Mouse (Mus musculus): ENCODE measurements around the gene Zfp444. TPM values are rescaled to one million over a fixed set of nuclear protein-coding genes. Genes with fewer than 3 reads are reported as not detected.

Zfp444 gene
- polyA plus RNA-seq, 1 experiment from 2014 or later: 71.4 TPM

DNA sequence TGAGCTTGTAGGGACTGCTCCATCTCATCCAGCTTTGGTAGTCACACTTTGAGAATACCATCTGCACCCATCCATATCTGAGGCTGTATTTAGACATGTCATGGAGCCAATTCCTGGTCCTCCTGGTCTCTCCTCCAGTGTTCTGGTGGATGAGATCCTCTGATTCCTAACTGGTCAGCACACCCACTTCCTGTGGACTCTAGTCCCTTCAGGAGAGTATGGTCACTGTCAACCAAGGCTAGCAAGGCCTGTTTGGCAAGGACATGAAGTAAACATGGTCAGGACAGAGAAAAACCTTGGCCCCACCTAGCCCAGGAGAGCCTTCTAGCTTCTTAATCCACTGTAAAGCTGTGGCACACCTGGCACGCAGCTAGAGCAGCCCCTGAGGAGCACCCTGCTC lies 20.8 kb upstream of the Zfp444 start:
- 94% methylated on average over 1 of the region's 1 CpGs for WGBS
- H3K4me1 ChIP-seq: peaks cover 54% of the 10 kb centered on the region
- H3K36me3 ChIP-seq: no peaks in the 10 kb centered on the region
- H3K9ac ChIP-seq: no peak overlapping the region
- no peak overlapping the region for H3K4me3 ChIP-seq (replicated peaks)
- no peak for ATAC-seq (replicated peaks; ENCODE audit: low FRiP score)
- no peaks in the 10 kb centered on the region for H3K9me3 ChIP-seq (replicated peaks)
- no peaks in the 10 kb centered on the region for H3K27me3 ChIP-seq
- no peak overlapping the region for H3K4me2 ChIP-seq
- no peak overlapping the region for H3K27ac ChIP-seq

DNA sequence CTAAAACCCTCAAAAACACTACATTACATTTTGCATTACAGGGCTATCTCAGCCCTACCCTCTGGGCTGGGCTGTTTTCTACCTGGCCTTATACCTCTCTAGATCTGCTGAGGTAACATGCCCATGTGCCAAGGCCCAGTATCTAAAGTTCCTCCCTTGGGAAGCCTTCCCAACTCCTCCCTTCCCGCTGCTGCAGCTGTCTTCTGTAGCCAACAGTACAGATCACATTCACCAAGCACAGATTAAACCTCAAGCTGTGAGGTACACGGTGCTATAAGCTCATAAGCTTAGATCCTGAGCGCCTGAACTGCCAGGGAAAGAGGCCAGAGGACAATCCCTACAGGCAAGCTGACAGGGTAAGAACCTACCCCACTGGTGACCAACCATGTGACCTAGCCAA lies 20.0 kb upstream of the Zfp444 start:
- no peak overlapping the region for H3K27ac ChIP-seq
- 89% methylated on average over 3 of the region's 3 CpGs for WGBS
- no peaks in the 10 kb centered on the region for H3K9me3 ChIP-seq (replicated peaks)

DNA sequence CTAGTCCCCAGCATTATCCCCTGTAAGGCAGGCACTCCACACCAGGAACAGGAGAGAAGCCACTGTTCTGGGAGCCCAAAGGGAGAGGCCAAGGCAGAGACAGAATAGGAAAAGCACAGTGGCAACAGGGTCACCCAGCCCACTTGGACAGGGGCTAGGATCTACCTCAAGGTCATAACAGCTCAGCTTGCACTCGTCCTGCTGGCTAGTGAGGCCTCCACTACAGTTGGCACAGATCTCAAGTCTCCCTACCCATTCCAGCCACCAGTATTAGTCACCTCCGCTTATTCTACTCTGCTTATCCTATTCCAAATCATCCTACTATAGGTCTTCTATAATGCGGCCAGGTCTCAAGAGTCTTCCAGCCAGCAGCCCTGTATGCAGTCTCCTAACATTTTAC lies 18.9 kb upstream of the Zfp444 start:
- H3K9me3 ChIP-seq (replicated peaks): no peaks in the 10 kb centered on the region
- WGBS: 82% methylated on average over 3 of the region's 3 CpGs
- no peak for ATAC-seq (replicated peaks; ENCODE audit: low FRiP score)
- no peak overlapping the region for H3K4me3 ChIP-seq (replicated peaks)
- H3K27me3 ChIP-seq: no peaks in the 10 kb centered on the region
- H3K9ac ChIP-seq: 0 out of 2 replicates have a peak overlapping the region, but pooled peaks have one; percentile 26
- H3K36me3 ChIP-seq: no peaks in the 10 kb centered on the region
- peaks cover 52% of the 10 kb centered on the region for H3K4me1 ChIP-seq
- no peak overlapping the region for H3K4me2 ChIP-seq
- H3K27ac ChIP-seq: no peak overlapping the region

More for the DNA sequence above, 20.0 kb upstream of the Zfp444 start:
- no peak overlapping the region for H3K4me2 ChIP-seq
- no peak for ATAC-seq (replicated peaks; ENCODE audit: low FRiP score)
- H3K9ac ChIP-seq: no peak overlapping the region
- peaks cover 54% of the 10 kb centered on the region for H3K4me1 ChIP-seq
- H3K27me3 ChIP-seq: no peaks in the 10 kb centered on the region
- no peaks in the 10 kb centered on the region for H3K36me3 ChIP-seq
- no peak overlapping the region for H3K4me3 ChIP-seq (replicated peaks)

DNA sequence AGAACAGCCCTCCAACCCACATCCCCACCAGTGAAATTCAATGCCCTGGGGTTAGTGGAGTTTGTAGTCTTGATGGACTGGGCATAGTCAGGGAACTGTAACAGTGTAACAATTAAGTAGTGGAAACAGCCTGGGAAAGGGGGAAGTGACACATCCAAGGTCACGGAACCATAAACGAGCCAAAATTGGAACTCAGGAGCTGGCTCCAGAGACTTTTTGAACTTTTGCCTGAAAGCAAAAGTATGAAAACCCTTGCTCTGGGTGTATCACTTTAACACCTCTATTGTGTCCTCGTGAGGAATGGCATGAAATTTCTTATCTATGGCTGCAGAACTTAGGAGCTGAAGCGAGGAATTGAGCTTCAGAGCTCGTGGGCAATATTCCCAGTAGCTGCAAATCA lies 17.9 kb upstream of the Zfp444 start:
- no peak for ATAC-seq (replicated peaks; ENCODE audit: low FRiP score)
- H3K4me2 ChIP-seq: peak overlapping the region; percentile 73
- WGBS: 50% methylated on average over 5 of the region's 5 CpGs
- H3K9ac ChIP-seq: peak overlapping the region; percentile 88
- no peaks in the 10 kb centered on the region for H3K27me3 ChIP-seq
- H3K36me3 ChIP-seq: no peaks in the 10 kb centered on the region
- H3K27ac ChIP-seq: peak overlapping the region; percentile 97
- no peaks in the 10 kb centered on the region for H3K9me3 ChIP-seq (replicated peaks)
- peak overlapping the region; percentile 86 for H3K4me3 ChIP-seq (replicated peaks)
- peaks cover 52% of the 10 kb centered on the region for H3K4me1 ChIP-seq

DNA sequence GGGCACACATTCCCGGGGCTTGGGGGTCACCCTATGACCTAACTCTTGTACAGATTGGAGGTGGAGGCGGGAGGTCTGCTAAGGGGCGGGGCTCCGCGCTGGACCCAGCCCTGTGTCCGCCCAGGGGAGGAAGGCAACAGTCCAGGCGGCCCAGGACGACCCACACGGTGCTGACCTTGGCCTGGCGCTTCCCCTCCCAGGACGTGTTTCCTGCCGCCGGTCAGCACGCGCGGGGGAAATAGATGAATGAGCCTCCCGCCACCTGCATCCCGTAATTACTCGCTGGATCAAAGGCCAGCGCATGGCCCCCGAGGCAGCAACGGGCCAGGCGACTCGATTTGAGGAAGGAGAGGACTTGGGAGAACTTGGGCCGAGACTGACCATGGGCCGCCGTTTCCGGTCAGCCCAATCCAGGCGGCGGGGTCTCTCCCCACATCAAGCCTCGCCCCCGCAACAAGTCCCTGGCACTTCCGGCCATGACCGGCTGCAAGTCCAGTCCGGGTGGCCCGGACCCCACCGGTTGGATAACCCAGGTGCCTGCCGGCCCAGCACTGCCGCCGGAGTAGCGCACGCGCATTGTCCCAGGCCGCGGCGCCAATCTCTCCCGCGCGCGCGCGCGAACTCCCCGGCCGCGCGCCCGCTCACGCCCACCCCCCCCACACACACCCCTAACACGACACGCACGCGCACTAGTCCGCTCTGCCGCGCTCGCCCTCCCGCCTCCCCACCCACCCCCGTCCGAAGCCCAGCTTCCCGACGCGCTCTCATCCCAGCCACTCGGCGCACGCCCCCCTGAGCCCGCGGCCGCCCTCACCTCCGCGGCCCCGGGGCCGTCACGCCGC lies 16.8 kb upstream of the Zfp444 start:
- Histone ChIP-seq H3K4me1 (peaks cover 52% of the 10 kb centered on the region), H3K9ac (peak overlapping the region; percentile 88), H3K27ac (peak overlapping the region; percentile 97), H3K9me3 (replicated peaks) (no peaks in the 10 kb centered on the region), H3K4me2 (peak overlapping the region; percentile 73), H3K36me3 (no peaks in the 10 kb centered on the region), H3K4me3 (replicated peaks) (peak overlapping the region; percentile 86), H3K27me3 (no peaks in the 10 kb centered on the region)
- WGBS: under 1% methylated on average over 85 of the region's 85 CpGs
- ATAC-seq (replicated peaks; ENCODE audit: low FRiP score): peak; percentile 77

DNA sequence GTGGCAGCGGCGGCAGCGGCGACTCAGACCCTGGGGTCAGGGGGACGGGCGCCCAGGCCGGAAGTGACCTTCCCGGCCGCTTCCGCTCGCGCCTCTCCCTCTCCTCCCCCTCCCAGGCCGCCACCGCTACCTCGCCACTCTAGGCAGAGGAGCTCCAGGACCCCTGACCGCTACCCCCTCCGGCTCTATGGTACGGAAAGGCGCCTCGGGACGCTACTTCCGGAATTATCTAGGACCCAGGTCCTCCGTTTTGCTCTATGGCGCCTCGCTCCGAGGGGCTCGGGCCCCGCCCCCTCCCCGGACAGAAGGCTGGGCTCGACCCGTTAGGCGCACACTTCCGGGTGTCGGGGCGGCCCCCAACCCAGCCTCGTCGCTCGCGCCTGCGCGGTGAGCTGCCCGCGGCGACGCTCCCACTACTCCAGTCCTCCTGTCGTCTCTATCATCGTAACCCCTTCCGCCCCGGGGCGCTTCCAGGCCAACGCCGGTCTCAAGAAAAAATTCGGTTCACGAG lies 16.1 kb upstream of the Zfp444 start, which contains the start of gene Zfp787:
TSS of gene Zfp787 (minus strand) at position 97 of the 511 bp plus-strand sequence.
- H3K36me3 ChIP-seq: no peaks in the 10 kb centered on the region
- H3K4me3 ChIP-seq (replicated peaks): peak within 1 kb of the TSS; percentile 86
- H3K4me2 ChIP-seq: peak within 1 kb of the TSS; percentile 73
- peak; percentile 95 for ATAC-seq (replicated peaks; ENCODE audit: low FRiP score)
- no peaks in the 10 kb centered on the region for H3K27me3 ChIP-seq
- H3K9me3 ChIP-seq (replicated peaks): no peaks in the 10 kb centered on the region
- H3K27ac ChIP-seq: peak within 1 kb of the TSS; percentile 97
- peak within 1 kb of the TSS; percentile 88 for H3K9ac ChIP-seq
- H3K4me1 ChIP-seq: peaks cover 49% of the 10 kb centered on the region
- under 1% methylated on average over 52 of the region's 54 CpGs for WGBS

DNA sequence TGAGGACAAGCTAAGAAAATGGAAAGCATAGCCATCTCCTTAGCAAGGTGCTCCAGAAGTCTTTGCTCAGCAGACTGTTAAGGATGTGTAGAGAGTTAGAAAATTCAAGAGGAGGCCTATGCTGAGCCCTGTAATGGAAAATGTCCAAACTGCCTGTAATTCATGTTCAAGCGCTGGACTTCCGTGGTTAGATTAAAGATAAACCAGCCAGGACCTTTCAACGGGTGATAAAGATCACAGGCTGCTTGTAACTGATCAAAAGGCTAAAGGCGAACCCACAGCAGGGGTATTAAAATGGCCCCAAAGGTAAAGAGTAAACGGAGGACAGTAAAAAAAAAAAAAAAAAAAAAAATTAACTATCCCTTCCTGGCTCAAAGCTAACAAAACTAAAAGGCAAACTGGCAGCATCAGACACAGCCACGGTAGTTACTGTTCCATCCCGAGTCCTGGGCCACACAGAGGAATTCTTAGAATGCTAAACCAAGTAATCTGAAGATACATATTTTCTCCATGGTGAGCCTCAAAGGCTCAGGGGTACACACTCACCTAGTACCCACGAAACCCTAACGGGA lies 15.0 kb upstream of the Zfp444 start:
- 40% methylated on average over 9 of the region's 9 CpGs for WGBS
- no peak for ATAC-seq (replicated peaks; ENCODE audit: low FRiP score)
- peak overlapping the region; percentile 97 for H3K27ac ChIP-seq
- peak overlapping the region; percentile 86 for H3K4me3 ChIP-seq (replicated peaks)
- H3K9me3 ChIP-seq (replicated peaks): no peaks in the 10 kb centered on the region
- H3K4me1 ChIP-seq: peaks cover 42% of the 10 kb centered on the region
- H3K4me2 ChIP-seq: peak overlapping the region; percentile 73
- no peaks in the 10 kb centered on the region for H3K36me3 ChIP-seq
- no peaks in the 10 kb centered on the region for H3K27me3 ChIP-seq
- 0 out of 2 replicates have a peak overlapping the region, but pooled peaks have one; percentile 23 for H3K9ac ChIP-seq

DNA sequence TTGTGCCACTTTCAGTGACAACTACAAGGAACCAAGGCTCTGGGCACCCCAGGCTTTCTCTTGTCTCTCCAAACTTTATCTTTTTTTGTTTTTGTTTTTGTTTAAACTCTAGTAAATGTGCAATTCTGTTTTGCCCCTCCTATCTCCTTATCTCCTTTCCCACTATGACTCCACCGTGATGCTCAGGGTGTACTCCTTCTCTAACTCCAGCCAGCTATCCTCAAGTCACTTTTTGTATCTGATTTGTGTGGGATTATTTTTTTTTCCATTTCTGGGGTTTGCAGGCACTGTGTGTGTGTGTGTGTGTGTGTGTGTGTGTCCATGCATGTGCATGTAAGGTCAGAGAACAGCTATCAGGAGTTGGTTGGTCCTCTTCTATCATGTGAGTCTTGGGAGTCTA lies 14.5 kb upstream of the Zfp444 start:
- peaks cover 39% of the 10 kb centered on the region for H3K4me1 ChIP-seq
- ATAC-seq (replicated peaks; ENCODE audit: low FRiP score): no peak
- H3K9me3 ChIP-seq (replicated peaks): no peaks in the 10 kb centered on the region
- WGBS: 57% methylated on average over 1 of the region's 1 CpGs
- no peak overlapping the region for H3K9ac ChIP-seq
- H3K27me3 ChIP-seq: no peaks in the 10 kb centered on the region
- peak overlapping the region; percentile 97 for H3K27ac ChIP-seq
- H3K4me3 ChIP-seq (replicated peaks): no peak overlapping the region
- H3K36me3 ChIP-seq: no peaks in the 10 kb centered on the region
- H3K4me2 ChIP-seq: peak overlapping the region; percentile 73

DNA sequence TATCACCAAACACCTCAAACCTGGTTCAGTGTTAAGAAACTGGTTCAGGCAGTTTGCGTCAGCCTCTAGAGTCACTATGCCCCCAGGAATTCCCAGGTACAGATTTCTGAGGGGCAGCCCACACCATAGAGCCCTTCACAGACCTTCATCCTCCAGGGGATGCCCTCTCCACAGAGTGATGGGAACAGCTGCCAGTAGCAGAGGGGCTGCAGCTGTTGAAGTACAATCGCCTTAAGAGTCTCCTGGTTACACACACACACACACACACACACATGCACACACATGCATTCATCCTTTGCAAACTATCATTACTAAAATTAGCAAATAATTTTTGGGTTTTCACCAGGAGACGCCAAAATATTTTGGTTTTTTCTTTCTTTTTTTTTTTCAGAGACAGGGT lies 12.4 kb upstream of the Zfp444 start:
- no peaks in the 10 kb centered on the region for H3K27me3 ChIP-seq
- 74% methylated on average over 3 of the region's 3 CpGs for WGBS

DNA sequence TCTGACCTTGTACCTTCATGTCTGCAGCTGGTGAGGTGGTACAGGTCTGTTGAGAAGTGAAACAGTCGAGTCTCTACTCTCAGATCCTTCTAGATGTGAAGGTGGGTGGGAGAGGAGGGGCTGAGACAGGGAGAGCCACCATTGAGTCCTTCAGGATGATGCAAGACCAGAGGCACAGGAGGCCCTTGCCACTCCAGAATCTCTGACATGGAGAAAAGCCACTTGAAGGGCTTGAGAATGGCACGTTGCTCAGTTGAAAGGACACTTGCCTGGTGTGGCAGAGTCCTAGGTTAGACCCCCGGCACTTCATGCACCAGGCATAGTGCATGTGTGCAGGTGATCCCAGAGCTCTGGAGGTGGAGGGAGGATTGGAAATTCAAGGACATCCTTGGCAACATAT lies 10.5 kb upstream of the Zfp444 start:
- H3K9ac ChIP-seq: no peak overlapping the region
- no peak overlapping the region for H3K27ac ChIP-seq
- no peak for ATAC-seq (replicated peaks; ENCODE audit: low FRiP score)
- no peaks in the 10 kb centered on the region for H3K36me3 ChIP-seq
- WGBS: 63% methylated on average over 3 of the region's 3 CpGs
- peaks cover 16% of the 10 kb centered on the region for H3K4me1 ChIP-seq
- no peak overlapping the region for H3K4me2 ChIP-seq
- H3K9me3 ChIP-seq (replicated peaks): no peaks in the 10 kb centered on the region
- no peaks in the 10 kb centered on the region for H3K27me3 ChIP-seq
- no peak overlapping the region for H3K4me3 ChIP-seq (replicated peaks)

More for the DNA sequence above, 12.4 kb upstream of the Zfp444 start:
- Histone ChIP-seq H3K9me3 (replicated peaks) (no peaks in the 10 kb centered on the region), H3K9ac (no peak overlapping the region), H3K36me3 (no peaks in the 10 kb centered on the region), H3K4me2 (no peak overlapping the region), H3K4me3 (replicated peaks) (no peak overlapping the region), H3K4me1 (peaks cover 21% of the 10 kb centered on the region), H3K27ac (0 out of 2 replicates have a peak overlapping the region, but pooled peaks have one; percentile 14)
- ATAC-seq (replicated peaks; ENCODE audit: low FRiP score): no peak

DNA sequence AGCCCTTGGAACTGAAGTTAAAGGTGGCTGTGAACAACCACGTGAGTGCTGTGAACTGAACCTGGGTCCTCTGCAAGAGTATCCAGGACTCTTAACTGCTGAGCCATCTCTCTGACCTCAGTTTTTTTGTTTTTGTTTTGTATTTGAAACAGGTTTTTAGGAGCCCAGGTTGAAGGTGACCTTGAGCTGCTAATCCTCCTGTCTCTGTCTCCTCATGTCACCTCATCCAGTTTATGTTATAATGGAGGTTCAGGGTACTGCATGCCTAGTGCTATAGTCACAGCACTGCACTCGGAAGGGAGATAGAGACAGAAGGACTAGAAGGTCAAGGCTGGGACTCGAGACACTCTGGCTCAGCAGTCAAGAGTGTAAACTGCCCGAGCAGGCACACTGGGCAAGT lies 9.9 kb upstream of the Zfp444 start:
- H3K9ac ChIP-seq: no peak overlapping the region
- H3K36me3 ChIP-seq: no peaks in the 10 kb centered on the region
- no peak overlapping the region for H3K4me2 ChIP-seq
- no peak overlapping the region for H3K27ac ChIP-seq
- 77% methylated on average over 4 of the region's 4 CpGs for WGBS
- no peaks in the 10 kb centered on the region for H3K27me3 ChIP-seq
- no peak for ATAC-seq (replicated peaks; ENCODE audit: low FRiP score)
- H3K4me3 ChIP-seq (replicated peaks): no peak overlapping the region
- H3K9me3 ChIP-seq (replicated peaks): no peaks in the 10 kb centered on the region
- H3K4me1 ChIP-seq: peaks cover 9% of the 10 kb centered on the region

DNA sequence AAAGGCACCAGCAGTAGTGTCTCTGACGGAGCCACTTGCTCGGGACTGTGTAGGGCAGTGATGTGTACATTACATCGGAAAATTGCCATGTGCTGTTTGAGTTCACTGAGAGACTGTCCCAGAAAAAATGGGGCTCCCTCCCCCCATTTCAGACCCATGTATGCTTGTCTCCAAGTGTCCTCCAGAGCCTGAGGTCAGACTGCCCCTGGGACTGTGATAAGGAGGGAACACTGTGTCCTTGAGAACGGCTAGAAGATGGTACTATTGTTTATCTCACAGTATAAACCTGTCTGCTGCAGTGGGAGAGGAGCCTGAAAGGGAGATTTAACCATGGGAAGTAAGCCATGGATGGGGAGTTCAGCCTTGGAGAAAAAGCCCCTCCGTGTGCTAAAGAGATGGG lies 7.4 kb upstream of the Zfp444 start:
- no peaks in the 10 kb centered on the region for H3K27me3 ChIP-seq
- H3K4me1 ChIP-seq: no peaks in the 10 kb centered on the region
- no peak for ATAC-seq (replicated peaks; ENCODE audit: low FRiP score)
- no peak overlapping the region for H3K4me3 ChIP-seq (replicated peaks)
- no peaks in the 10 kb centered on the region for H3K9me3 ChIP-seq (replicated peaks)
- 69% methylated on average over 5 of the region's 5 CpGs for WGBS
- no peak overlapping the region for H3K27ac ChIP-seq
- no peak overlapping the region for H3K4me2 ChIP-seq
- H3K9ac ChIP-seq: no peak overlapping the region
- no peaks in the 10 kb centered on the region for H3K36me3 ChIP-seq

Measured in kidney, embryonic 15.5 days (tissue).